Mouse (Mus musculus) c-Kit-positive CD71-negative TER-119-negative erythroid progenitor cells, embryonic 14.5 days (primary cell): Measurements from ENCODE around the gene Unc5a.

Experiments
- DNase-seq: peaks from one replicate; pipeline ENCODE4 v3.0.0-alpha.2; 2013; ENCODE audit warnings: low read depth

Unc5a gene

DNA sequence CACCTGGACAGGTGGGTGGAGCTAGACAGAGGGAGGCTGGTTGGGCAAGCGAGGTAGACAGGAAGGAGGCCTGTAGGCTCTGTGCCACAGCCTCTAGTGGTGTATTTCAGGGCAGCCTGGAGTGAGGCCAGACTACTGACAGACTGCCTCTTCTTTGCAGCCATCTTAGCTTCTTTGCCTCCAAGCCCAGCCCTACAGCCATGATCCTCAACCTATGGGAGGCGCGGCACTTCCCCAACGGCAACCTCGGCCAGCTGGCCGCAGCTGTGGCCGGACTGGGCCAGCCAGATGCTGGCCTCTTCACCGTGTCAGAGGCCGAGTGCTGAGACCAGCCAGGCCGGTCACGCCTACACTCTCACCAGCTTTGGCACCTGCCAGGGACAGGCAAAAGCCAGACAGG, 55.4 kb downstream of the Unc5a start:
- DNase-seq: no peak

DNA sequence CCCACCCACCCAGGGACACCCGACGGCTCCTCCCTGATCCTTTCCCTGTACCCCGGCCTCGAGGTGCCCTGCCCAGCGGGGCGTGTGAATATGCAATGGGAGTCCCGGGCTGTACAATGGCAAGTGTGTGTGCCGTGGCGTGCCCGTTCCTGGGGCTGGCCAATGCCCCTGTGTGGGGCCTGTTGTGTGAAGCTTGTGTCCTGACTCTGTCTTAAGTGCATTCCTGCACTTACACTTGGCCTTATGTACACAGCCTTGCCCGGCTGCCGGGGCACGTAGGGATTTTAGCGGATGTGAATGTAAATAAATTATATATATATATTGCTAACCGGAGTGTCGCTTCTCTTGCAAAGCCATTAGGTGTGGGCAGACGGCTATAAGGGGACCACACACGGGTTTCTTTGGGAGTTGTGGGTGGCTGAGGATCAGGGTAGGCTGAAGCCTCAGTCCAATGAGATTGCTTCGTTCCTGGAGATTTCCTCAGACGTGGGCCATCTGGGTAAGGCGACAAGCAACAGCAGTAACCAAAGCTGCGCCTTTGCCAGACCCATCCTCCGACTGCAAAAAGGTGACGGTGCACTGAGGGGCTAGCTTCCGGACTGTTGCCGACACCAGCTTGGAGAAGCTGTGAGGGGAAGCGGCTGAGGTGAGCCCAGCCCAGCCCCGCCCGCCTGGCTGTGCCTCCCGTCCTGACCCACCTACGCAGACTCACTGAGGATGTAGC, 56.6 kb downstream of the Unc5a start:
- no peak for DNase-seq

DNA sequence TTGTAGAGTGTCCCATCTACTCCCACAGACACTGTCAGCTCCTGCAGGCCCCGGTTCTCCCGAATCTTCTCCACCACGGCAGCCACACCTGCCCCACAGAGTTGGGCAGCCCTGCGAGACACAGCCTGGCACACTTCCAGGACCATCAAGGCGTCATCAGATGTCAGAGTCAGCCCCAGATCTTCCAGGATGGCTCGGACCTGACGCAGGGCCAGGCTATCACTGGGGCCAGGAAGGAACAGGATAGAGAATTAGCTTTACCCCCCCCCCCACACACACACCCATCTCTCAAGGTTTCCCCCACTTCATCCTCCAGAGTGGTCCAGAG, 57.2 kb downstream of the Unc5a start:
- DNase-seq: no peak

DNA sequence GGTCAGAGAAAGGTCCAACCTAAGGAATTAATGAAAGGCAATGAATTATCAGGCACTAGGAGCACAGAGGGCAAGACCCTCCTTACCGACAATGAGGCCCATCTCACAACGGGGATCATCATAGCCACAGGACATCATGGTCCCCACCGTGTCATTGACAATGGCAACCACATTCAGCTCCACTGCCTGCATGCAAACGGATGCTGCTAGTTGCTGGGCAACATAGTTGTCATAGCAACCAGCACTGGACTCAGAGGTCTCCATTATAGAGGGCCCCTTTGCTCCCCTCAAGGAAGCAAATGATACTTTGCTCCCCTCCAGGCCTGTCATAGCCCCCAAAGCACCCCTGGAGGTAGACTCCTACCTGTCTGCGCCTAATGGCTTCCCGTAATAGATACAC, 59.4 kb downstream of the Unc5a start:
- no peak for DNase-seq

DNA sequence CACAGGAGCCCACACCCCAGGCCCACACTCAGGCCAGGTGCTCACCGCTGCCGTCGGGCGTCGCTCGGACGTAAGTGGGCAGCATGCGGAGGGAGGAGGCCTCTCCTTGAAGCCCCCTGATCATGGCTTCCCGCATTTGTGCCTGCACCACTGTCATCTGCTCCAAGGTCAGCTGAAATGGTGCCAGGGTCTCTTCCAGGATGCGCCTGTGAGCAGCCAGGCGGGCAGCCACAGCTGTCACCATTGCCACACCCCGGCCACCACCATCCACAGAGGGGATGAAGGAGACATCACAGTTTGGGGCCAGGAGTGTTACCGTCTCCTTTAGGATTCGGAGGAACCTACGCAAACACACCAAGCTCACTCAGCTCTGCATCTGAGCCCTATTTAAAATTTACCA, 61.9 kb downstream of the Unc5a start:
- DNase-seq: no peak

DNA sequence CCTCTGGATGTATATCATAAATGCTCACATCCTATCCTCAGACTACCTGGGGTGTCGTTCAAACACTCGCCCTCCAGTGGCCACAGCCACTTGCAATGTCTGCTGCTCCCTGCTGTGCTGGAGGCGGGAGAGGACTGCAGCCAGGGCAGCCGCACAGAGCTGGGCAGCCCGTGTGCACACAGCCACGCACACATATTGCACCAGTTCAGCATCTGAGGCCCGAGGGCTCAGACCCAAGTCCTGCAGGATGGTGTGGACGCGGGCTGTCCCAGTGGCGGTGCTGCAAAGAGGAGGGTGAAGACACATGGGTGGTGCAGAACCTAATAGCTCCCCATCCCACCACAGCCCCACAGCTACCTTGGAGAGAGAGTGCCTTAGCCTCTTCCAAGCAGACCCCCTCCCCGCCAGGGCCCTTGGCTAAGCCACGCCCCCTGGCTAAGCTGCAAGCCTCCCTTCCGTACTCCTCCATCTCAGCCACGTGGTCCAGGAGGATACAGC, 62.8 kb downstream of the Unc5a start:
- no peak for DNase-seq

DNA sequence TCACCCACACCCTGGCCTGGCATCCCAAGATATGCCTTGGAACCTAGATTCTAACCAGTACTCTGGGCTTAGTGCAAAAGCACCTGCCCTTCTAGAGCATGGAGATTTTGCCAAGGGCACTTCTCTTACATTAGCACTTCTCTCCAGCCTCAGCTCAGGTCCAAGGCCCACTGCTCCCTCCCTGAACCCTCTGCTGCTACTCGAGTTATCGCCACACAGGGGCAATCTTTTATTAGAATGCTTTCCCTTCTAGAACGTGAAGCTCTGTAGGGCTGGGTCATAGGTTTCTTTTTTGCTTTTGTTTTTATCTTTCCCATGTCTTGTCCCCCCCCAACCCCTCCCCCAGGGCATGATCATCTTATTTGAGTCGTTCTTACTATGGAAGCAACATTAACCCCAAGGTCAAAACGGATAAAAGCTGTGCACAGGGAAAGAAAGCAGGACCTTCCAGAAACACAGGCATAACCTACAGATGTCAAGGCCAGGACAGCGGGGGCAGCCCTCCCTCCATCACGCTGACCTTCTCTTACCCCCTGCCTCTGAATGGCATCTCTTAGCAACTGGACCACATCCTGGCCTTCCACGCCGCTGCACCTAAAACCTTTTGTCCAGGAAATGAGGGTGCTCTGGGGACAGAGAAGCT, 64.6 kb downstream of the Unc5a start:
- no peak for DNase-seq

DNA sequence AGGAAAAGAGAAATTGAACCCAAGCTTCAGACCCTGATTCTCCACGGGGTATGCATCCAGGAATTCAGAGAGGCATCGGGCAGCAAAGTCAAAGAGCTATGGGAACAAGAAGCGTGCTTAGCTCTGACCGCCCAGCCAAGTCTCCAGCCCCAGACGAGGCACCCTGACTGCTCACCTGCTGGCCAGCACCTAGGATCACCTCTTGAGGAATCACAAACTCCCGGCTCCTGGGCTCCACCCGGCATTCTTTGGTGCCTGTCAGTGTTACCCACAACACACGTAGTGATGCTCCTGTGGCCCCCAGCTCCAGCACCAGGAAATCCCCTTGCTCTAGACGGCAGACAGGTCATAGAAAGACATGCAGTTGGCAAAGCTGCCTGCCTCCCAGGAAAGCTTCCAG, 65.2 kb downstream of the Unc5a start:
- DNase-seq: no peak

DNA sequence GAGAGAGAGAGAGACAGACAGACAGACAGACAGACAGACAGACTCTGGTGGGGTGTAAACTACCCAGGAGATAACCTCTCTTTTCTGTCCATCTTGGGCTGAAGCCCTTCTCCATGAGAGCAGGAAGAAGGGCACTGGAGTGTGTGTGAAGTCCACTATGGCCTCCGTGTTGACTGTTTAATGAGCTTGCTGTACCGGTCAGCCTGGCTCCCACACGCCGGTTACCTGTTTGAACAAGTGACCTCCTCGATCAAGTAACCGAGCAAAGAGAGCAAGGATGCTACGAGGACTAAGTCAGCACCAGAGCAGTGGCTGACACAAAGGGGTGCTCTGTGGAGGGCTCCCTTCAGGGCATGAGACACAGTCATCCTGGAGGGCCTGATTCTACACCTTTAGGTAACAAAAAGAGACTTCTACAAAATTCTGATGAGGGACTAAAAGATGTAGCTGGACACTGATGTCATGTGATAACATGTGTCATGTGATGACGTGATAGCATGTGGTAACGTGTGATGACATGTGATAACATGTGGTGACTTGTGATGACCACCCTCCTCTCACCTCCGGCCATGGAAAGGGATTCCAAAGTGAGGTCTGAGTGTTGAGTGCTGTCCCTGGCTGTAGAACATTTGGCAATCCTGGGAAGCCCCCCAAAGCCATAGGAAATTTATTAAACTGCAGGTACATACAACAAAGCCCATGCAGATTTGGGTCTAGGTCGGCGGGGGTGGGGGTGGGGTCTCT, 68.1 kb downstream of the Unc5a start:
- no peak for DNase-seq

DNA sequence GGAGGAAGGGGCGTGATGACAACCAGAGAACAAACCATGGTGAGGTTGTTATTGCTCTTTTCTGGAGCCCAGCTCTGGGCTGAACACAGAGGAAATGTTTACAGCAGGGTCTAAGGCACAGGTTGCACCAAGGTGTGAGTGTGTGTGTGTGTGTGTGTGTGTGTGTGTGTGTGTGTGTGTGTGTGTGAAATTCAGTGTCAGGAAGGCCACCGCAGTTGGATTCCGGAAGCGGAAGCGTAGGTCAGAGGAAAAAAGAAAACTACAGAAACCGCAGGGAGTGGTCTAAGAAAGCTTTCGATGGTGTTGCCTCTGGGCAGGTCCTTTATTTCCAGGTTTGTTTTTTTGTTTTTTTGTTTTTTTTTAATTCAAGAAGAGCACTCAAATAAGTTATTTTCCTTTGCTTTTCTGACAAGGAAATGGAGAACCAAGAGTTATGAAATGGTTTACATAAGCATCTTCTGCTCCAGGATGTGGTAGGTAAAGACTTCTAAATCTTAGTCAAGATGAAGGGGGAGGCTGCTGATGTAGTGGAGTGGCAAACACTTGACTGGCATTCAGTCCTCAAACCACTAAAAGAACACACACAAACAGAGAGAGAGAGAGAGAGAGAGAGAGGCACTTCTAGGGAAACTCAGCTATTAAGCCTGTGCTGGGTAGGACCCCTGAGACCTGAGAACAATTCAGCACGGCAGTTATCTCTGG, 68.8 kb downstream of the Unc5a start:
- DNase-seq: no peak

DNA sequence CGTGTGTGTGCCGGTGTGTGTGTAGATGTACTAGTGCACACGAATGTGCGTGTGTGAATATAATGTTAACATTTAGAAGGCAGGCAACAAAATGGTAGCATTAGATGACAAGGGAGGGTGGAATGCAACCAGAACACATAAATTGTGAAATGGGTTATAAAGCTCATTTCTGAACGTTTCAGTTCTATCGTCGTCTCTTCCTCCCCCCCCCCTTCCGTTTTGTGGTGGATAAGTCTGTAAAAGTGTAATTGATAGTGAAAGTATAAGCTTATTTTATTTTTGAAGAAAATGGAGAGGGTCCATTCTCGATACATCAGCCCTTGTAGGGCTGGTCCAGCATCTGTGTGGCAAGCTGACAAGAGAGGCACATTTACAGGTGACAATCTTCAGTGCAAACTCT, 69.5 kb downstream of the Unc5a start:
- DNase-seq: no peak

DNA sequence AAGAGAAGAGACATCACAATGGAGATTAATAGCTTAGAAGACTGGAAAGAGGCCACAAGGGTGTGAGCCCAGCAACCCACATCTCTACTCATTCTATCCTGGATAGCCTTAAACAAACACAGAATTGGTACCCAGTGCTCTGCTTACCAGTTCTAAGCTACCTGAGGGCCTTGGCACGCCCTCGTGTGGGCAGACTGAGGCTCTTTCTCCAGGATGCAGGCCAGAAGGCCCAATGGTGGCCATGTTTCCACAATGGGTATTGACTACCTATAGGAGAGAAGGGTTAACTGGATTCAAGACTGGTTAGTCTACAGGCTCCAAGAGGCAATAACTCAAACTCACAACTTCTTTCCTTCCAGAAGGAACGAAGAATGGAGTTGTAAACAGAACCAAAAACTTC, 70.0 kb downstream of the Unc5a start:
- DNase-seq: no peak

DNA sequence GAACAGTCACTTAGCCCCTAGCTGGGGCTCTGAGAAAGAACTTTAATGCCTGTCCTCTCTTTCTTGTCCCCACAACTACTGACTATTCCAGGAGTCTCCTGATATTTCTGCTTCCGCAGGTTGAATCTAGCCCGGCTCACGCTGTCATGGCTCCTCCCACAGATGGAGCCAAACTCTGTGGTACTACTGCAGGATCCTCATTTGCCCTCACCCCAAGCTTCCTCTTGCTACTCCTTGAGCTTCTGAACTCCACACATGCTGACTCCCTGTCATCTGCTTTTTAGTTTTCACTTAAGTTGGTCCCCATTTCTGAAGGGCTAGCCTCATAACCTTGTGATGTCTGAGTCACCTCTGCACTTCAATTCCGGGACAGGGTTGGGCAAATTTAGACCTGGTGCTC, 70.8 kb downstream of the Unc5a start:
- no peak for DNase-seq

DNA sequence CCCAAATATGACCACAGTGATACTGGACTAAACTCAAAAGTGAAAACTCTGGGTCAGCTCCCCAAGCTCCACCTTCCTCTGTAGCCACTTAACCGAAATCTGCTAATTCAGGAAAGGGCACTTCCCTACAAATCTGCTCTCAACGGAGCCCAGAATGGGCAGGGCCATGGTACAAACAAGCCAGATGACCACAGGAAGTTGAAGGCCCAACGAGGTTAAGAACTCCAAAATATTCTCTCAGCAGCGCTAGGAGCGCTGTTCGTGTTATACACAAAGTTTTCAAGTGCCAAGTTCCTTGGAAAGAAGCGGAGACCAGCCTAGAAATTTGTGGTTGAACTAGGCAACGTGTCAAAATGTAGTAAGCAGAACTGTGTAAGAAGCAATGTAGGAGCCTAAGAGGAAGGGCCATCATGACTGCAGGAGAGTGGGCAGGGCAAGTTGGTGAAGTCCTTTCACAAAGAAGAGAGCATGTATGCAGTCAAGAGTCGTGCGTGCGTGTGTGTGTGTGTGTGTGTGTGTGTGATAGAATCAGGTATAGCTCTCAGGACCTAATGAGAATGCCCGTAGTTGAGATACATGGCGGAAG, 72.1 kb downstream of the Unc5a start, which contains the start of gene Hk3:
Gene Hk3 (minus strand): TSS at position 192 of the 586 bp plus-strand sequence.
- DNase-seq: no peak

DNA sequence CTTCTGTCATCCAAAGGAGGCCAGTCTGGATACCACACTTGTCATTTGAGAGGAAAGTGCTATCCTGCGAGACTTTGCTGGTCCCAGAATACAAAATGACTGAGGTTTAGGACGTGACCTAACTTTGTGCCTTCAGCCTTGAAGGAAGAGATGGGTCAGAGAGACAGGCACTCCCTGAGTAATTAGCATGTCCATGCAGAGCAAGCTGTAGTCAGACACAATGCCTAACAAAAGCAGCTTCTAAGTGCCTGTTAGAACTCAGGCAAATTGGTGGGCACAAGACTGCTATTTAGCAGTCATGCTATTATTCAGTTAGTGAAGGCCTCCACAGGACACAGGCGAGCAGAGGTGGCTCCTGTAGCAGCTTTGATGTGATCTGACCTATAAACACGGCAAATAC, 73.0 kb downstream of the Unc5a start:
- no peak for DNase-seq

DNA sequence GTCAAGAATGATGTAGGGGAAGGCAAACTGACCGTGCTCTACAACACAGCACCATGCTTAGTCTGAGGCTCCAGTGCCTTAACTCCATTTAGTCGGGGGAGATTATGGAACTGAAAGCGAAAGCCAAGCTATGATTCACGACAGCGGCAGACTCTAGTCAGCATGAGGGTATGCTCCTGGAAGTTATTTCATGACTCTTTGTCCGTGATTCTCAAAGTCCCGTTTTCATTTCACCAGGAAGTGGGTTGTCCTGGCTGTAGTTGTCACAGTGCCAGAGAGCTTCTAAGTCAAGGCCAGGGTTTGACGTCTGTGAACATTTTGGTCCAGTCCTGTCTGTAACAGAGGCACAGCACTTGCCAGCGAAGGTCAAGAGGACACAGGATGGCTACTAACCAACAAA, 73.5 kb downstream of the Unc5a start:
- no peak for DNase-seq

DNA sequence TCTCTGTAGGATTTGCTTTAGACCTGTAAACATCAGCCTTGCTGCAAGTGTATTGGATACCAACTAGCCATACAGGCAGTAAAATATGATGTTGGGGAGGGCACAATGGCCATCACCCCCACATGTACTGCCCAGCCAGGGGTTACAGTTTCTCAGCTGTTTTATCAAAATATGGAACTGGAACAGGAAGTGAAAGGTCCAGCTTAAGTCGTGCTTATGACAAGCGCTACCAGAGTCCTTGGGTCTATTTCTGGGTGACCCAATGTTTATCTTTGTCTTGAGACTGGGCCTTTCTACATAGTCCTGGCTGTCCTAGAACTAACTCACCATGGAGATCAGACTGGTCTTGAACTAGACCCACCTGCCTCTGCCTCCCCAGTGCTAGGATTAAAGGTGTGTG, 75.0 kb downstream of the Unc5a start:
- no peak for DNase-seq

DNA sequence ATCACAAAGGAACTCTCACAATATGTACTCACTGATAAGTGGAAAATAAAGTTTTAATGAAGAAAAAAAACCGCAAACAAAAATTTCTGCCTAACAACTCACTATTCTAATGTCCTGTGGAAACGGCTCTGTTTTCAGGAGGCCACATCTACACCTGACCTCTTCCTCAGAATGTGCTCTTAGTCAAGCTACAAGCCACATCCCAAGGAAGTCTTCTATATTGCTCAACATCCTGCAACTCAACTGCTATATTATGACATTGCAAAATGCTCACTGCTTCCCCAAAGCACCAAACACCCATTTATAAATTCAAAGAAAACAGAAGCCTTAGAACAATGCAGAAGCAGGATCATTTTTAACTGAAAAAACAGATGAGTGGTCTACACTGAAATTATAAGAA, 90.8 kb downstream of the Unc5a start:
- no peak for DNase-seq

DNA sequence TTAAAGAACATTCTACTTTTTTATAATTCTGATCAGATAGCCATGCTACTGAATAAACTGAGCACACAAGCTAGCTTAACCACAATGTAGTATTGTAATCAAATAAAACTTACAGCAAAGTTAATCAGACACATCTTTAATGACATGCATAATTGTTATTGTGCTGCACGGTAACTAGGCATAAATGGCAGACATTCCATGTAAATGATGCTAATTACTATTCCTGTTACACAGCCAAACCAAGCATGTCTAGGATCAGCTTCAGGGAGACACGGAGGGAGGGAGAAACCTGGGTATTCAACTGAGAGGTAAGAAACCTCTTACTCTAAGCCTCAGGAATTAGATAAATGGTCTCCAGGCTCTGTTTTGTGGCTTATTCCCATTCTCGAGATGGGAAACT, 98.5 kb downstream of the Unc5a start:
- no peak for DNase-seq
